Mouse (Mus musculus): ENCODE measurements around the gene Gm16181.

- TF ChIP-seq CTCF (IDR thresholded peaks at IDR 0.05; ENCODE audit: low read depth, low read length) (no peak), POLR2A (IDR thresholded peaks at IDR 0.05; ENCODE audit: extremely low read depth, insufficient read depth, low read length) (no peak)
Measured at GRCm38 (mm10) chr17:35255301-35255700, 34.7 kb downstream of the Gm16181 start.
